Mouse (Mus musculus) heart, embryonic 15.5 days (tissue): ENCODE measurements around the gene Cadm1. TPM values are rescaled to one million over a fixed set of nuclear protein-coding genes. Genes with fewer than 3 reads are reported as not detected.
A peak's percentile ranks its signal among the peaks of the same experiment; 100 is the strongest.

Source experiments
- ATAC-seq: fragments of 200-750 bp; cut with Nextera tagmentation; replicated peaks from 2 replicates; pipeline ENCODE4 v1.8.0; 2017; ENCODE audit warnings: low read depth, moderate TSS enrichment; ENCODE audit not compliant: insufficient number of reproducible peaks, insufficient read depth, low FRiP score
- H3K27ac ChIP-seq: fragments of 300-500 bp; sonication (generic); 2 replicates; pipeline ENCODE4 v1.5.1; 2015; ENCODE audit warnings: mild to moderate bottlenecking, inconsistent platforms
- H3K27me3 ChIP-seq: fragments of 300-500 bp; sonication (generic); 2 replicates; pipeline ENCODE4 v1.6.1; 2015; ENCODE audit warnings: inconsistent platforms
- H3K36me3 ChIP-seq: fragments of 300-500 bp; sonication (generic); 2 replicates; pipeline ENCODE4 v1.6.1; 2015; ENCODE audit warnings: mild to moderate bottlenecking, inconsistent platforms
- H3K4me1 ChIP-seq: fragments of 300-500 bp; sonication (generic); replicated peaks from 2 replicates; pipeline ENCODE4 v1.6.1; 2015; ENCODE audit warnings: inconsistent platforms
- H3K4me2 ChIP-seq: fragments of 300-500 bp; sonication (generic); 2 replicates; pipeline ENCODE4 v1.6.1; 2015; ENCODE audit warnings: inconsistent platforms, mild to moderate bottlenecking, moderate library complexity
- H3K4me3 ChIP-seq: fragments of 300-500 bp; sonication (generic); 2 replicates; pipeline ENCODE4 v1.5.1; 2015; ENCODE audit warnings: mild to moderate bottlenecking, inconsistent platforms
- H3K9ac ChIP-seq: fragments of 300-500 bp; sonication (generic); 2 replicates; pipeline ENCODE4 v1.6.1; 2015; ENCODE audit warnings: mild to moderate bottlenecking, inconsistent platforms
- H3K9me3 ChIP-seq: fragments of 300-500 bp; sonication (generic); replicated peaks from 2 replicates; pipeline ENCODE4 v1.6.1; 2016; ENCODE audit warnings: inconsistent platforms
- WGBS: fragments of 180-500 bp; shearing (Covaris S2); methylation state at CpG from one replicate; pipeline ENCODE4 v1.1.7; 2015; ENCODE audit warnings: mixed read lengths; 5-methylcytosine and 5-hydroxymethylcytosine counted together
- polyA plus RNA-seq: library from polyadenylated mRNA; unstranded; fragments of >200 nt; fragmentation: Nextera tagmentation; extraction: Ambion mirVana; gene quantifications from 2 replicates; pipeline ENCODE4 v1.2.1, GENCODE M21; 2015

Cadm1 gene
- polyA plus RNA-seq, 1 experiment from 2014 or later: 12.6 TPM

DNA sequence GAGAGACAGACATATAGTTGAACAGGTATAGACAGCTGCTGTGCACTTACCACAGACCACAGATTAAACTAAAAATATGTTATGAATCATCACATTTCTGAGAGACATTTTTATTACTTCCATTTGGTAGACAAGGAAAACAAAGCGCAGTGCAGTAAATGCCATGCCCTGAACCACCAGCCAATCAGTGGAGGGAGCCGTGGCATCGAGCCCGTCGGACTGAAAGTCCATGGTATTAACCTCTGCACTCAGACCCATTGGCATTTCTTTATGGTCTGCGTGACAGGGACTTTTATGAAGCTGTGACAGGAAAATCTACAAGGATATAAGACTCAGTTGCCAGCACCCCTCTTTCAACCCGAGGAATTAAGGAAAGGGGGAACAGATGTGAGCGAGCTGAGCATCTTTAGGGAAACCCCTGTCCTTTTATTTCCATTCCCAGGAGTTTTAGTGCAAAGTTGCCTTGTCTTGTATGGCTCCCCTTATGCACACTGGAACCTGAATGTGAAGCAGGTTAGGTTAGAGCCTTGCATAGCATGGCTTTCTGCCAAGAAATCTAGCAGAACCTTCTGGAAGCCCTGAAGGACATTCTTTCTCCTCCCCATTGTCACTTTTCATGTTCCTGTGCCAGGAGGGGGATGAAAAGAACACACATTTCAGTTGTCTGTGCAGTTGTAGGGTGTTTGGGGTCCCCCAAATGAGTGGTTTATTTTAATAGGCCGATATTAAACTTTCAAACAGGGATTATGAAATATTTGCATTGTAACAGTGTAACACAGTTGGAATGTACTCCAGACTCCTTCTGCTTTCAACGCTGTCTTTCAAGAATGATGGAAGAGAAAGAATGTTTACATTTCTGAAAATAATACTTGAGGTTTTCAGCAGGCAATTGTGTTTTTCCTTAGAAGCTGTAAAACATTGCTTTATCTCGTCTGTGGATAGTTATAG, 145.1 kb downstream of the Cadm1 start:
- no peak overlapping the region for H3K27ac ChIP-seq
- no peaks in the 10 kb centered on the region for H3K27me3 ChIP-seq
- no peaks in the 10 kb centered on the region for H3K9me3 ChIP-seq
- 67% methylated on average over 11 of the region's 11 CpGs for WGBS
- H3K4me2 ChIP-seq: no peak overlapping the region
- no peak overlapping the region for H3K4me3 ChIP-seq
- H3K4me1 ChIP-seq: peaks cover 17% of the 10 kb centered on the region
- no peak overlapping the region for H3K9ac ChIP-seq
- no peaks in the 10 kb centered on the region for H3K36me3 ChIP-seq
- ATAC-seq: no peak

DNA sequence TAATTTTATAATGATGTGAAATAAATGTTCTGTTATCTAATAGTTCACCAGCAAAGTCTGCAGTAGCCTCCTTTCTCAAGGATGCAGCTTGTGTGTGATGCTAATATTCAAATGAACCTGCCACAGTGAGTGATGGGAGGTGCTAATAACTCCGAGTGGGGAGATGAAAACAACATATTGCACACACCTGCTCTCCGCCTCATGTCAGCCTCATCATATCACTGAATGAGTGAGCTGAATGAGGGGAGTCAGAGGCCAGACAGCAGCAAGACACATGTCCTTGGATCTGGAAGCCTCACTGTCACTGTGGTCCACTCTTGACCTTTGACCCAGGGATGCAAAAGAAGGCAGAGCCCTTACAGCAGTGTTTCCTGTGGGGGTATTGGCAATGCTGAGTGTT, 156.9 kb downstream of the Cadm1 start:
- Histone ChIP-seq H3K9ac (no peak overlapping the region), H3K4me2 (no peak overlapping the region), H3K27me3 (peaks cover 3% of the 10 kb centered on the region; the same call in 1 of the 2 replicates), H3K4me3 (no peak overlapping the region), H3K9me3 (no peaks in the 10 kb centered on the region), H3K27ac (no peak overlapping the region), H3K36me3 (no peaks in the 10 kb centered on the region), H3K4me1 (peaks cover 16% of the 10 kb centered on the region)
- 80% methylated on average over 2 of the region's 2 CpGs for WGBS
- ATAC-seq: no peak

DNA sequence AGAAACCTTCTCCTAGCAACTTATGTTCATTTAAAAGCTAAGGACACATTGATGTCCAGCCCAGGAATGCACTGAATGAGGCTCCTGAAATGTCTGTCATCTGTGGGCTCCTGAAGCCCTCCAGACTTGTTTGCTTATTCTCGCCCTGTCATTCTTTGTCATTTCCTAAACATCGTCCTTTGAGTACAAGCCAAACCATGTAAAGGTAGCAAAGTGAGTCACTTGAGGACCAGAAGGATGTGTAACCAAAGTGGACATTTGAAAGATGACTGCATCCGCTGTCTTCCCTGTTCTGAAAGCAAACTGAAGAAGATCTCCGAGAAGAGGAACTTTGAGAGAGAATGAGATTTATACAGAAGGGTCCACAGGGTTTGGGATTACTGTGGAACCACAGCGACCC, 157.6 kb downstream of the Cadm1 start:
- no peak for ATAC-seq
- H3K4me3 ChIP-seq: no peak overlapping the region
- peaks cover 3% of the 10 kb centered on the region; the same call in 1 of the 2 replicates for H3K27me3 ChIP-seq
- H3K9ac ChIP-seq: no peak overlapping the region
- H3K27ac ChIP-seq: no peak overlapping the region
- H3K36me3 ChIP-seq: no peaks in the 10 kb centered on the region
- H3K4me2 ChIP-seq: 0 out of 2 replicates have a peak overlapping the region, but pooled peaks have one; percentile 46
- peaks cover 16% of the 10 kb centered on the region for H3K4me1 ChIP-seq
- WGBS: 79% methylated on average over 5 of the region's 5 CpGs
- no peaks in the 10 kb centered on the region for H3K9me3 ChIP-seq

DNA sequence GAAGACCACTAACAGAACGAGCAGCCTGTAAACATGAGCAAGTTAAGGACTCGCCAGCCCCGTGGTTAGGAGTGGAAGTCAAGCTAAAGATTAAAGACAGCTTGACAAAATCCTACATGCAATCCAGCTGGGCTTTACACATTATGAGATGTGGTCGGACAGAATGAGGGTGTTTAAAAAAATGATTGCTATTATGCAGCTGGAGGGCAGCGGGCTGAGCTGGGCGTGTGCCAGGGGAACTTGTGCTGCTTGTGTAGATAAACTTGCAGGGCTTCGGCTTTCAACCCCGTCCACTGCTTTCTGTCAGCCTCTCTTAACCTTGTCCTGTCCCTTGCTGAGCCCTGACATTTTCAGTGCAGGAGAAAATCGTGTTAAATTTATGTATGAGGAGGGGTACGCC, 158.3 kb downstream of the Cadm1 start:
- ATAC-seq: no peak; the same call in 1 of the 2 replicates
- H3K27me3 ChIP-seq: peaks cover 3% of the 10 kb centered on the region; the same call in 1 of the 2 replicates
- H3K36me3 ChIP-seq: no peaks in the 10 kb centered on the region
- H3K9ac ChIP-seq: no peak overlapping the region
- peaks cover 14% of the 10 kb centered on the region for H3K4me1 ChIP-seq
- H3K9me3 ChIP-seq: no peaks in the 10 kb centered on the region
- H3K4me2 ChIP-seq: peak overlapping the region; percentile 46
- 0 out of 2 replicates have a peak overlapping the region, but pooled peaks have one; percentile 10 for H3K4me3 ChIP-seq
- WGBS: 12% methylated on average over 10 of the region's 10 CpGs
- H3K27ac ChIP-seq: peak overlapping the region; percentile 65

DNA sequence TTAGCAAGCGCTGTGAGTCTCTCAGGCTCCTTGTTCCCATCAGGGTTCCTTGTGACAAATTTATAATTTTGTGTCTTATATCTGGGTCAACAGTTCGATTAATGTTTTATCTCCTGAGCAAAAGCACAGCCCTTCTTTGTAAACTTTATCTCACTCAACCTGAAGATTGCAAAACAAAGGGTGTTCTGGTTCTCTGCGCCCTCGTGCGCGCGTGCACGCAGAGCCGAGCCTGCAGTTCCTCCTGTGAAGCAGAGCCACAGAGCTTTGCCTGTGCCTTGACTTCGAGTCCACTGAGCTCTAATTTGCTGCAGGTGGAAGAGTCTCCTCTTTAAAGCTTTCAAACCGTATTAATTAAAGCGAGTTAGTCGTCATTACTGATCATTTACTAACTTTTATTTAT, 162.9 kb downstream of the Cadm1 start:
- Histone ChIP-seq H3K9me3 (no peaks in the 10 kb centered on the region), H3K9ac (no peak overlapping the region), H3K4me2 (no peak overlapping the region), H3K27me3 (peaks cover 11% of the 10 kb centered on the region), H3K4me1 (peaks cover 8% of the 10 kb centered on the region), H3K27ac (no peak overlapping the region), H3K4me3 (no peak overlapping the region), H3K36me3 (no peaks in the 10 kb centered on the region)
- ATAC-seq: no peak
- WGBS: 64% methylated on average over 13 of the region's 13 CpGs

DNA sequence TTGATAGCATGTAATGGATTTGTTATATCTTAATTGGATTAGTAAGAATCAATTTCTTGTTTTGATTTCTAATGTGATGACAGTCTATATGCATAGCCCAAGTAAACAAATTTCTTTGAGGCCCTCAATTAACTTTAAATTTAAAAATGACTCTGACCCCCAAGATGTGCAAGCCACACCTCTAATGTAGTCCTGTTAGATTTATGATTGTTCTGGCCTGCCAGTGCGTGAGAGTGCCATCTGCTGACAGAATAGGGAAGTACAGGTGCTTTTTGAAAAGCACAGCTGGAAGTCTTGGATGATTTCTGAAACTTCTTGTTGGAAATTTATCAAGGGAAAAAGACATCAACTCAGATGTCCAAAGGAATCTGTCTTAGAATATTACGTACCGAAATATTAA, 169.1 kb downstream of the Cadm1 start:
- H3K9ac ChIP-seq: no peak overlapping the region
- no peak overlapping the region for H3K4me3 ChIP-seq
- peaks cover 14% of the 10 kb centered on the region for H3K27me3 ChIP-seq
- ATAC-seq: no peak
- no peak overlapping the region for H3K27ac ChIP-seq
- no peaks in the 10 kb centered on the region for H3K9me3 ChIP-seq
- peaks cover 9% of the 10 kb centered on the region for H3K4me1 ChIP-seq
- WGBS: 40% methylated on average over 3 of the region's 3 CpGs
- H3K4me2 ChIP-seq: no peak overlapping the region
- H3K36me3 ChIP-seq: no peaks in the 10 kb centered on the region

DNA sequence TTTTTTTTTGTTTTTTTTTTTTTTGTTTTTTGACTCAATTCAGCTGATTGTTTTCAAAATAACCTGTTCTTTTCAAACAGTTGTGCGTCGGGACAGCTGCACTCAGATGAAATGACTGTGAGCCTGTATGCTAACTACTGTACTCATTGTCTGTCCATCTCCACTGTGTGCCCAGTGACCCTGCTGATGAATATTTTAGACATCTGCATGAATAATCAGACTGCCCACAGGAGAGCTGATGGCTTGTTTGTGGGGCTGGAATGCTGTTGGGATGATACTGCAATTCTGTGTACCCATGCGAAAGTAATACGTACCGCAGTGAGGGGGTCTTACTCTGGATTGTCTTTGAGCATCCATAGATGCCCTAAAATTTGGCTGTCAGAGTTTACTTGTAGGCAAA, 170.0 kb downstream of the Cadm1 start:
- no peaks in the 10 kb centered on the region for H3K36me3 ChIP-seq
- H3K4me3 ChIP-seq: no peak overlapping the region
- WGBS: 88% methylated on average over 5 of the region's 5 CpGs
- no peak for ATAC-seq
- H3K27ac ChIP-seq: no peak overlapping the region
- no peak overlapping the region for H3K9ac ChIP-seq
- H3K9me3 ChIP-seq: no peaks in the 10 kb centered on the region
- H3K4me1 ChIP-seq: peaks cover 9% of the 10 kb centered on the region
- peaks cover 14% of the 10 kb centered on the region for H3K27me3 ChIP-seq
- H3K4me2 ChIP-seq: no peak overlapping the region

DNA sequence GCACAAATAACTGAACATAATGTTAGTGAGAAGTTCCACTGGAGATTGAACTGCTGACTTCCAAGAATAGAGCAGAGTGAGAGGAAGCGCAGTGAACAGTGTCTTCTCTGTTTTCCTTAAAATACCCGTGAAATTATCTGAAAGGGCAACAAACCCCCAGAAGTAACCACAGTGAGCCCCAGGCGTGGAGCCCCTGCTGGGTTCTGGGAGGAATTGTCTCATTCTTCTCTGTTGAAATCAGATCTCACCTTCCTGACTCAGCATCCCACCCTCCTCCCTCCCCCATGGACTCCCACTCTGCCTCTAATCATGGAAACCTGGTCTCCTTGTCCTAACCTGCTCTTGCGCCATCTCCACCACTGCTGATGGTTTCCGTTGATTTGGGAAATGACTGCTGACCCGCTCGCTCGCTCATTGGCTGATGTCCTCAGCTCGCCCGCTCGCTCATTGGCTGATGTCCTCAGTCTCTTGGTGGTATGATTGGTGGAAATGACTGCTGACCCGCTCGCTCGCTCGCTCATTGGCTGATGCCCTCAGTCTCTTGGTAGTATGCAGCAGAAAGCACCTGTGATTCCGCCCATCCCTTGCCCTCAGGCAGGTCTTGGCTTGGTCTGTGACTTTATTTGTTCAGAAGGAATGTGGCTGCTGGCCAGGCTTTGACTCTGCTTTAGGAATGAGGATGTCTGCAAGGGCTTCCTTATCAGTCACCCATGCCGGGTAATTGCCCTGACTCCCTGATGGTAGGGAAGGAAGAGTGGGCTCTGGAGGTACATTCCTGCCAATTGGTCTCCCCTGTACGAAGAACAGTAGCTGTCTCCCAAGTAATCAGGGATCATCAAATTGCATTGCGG, 173.3 kb downstream of the Cadm1 start:
- Histone ChIP-seq H3K4me2 (no peak overlapping the region), H3K36me3 (no peaks in the 10 kb centered on the region), H3K4me3 (no peak overlapping the region), H3K9ac (no peak overlapping the region), H3K9me3 (no peaks in the 10 kb centered on the region), H3K27ac (no peak overlapping the region), H3K4me1 (peaks cover 9% of the 10 kb centered on the region), H3K27me3 (peaks cover 12% of the 10 kb centered on the region; the same call in 1 of the 2 replicates)
- 74% methylated on average over 19 of the region's 19 CpGs for WGBS
- ATAC-seq: no peak

DNA sequence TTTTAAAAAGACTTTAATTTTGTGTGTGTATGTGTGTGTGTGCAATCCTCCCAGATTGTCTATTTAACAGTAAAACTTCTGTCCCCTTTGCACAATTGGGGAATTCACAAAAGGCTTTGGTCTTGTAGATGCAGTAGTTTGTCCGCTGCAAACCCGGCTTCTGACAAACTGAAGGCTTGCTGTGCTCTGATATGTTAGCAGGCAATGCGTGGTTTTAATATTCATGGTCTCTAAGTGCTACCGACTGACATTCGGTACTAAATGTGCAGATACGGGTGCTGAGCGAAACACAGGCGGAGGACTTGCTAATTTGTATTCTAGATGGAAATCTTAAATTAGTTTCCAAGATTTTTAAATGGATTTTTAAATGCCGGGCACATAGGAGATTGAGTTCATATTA, 176.4 kb downstream of the Cadm1 start:
- Histone ChIP-seq H3K4me1 (peaks cover 9% of the 10 kb centered on the region), H3K36me3 (no peaks in the 10 kb centered on the region), H3K4me2 (no peak overlapping the region), H3K27me3 (peaks cover 12% of the 10 kb centered on the region; the same call in 1 of the 2 replicates), H3K9me3 (no peaks in the 10 kb centered on the region), H3K27ac (no peak overlapping the region), H3K9ac (no peak overlapping the region), H3K4me3 (no peak overlapping the region)
- 92% methylated on average over 9 of the region's 9 CpGs for WGBS
- ATAC-seq: no peak

DNA sequence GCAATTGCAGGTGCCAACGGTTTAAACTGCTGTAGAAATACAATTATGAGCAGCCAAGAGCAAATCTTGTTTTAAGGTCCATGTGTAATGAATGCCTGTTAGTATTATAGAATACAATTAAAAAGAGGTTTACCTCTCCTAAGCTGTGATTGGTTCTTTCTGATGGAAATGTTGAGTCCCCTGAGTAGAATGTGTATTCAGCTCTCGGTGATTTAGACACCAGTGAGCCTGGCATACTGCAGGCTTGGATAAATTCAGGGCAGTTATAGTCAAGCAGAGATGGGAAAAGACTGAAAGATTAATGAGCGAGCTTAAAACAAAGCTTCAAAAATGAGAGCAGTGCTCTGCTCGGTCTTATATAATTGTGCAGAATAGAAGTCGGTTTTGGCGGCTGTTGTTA, 177.4 kb downstream of the Cadm1 start:
- 0 out of 2 replicates have a peak, but pooled peaks cover 6% of the 10 kb centered on the region for H3K27me3 ChIP-seq
- H3K4me2 ChIP-seq: no peak overlapping the region
- WGBS: 88% methylated on average over 6 of the region's 6 CpGs
- H3K36me3 ChIP-seq: no peaks in the 10 kb centered on the region
- ATAC-seq: no peak
- H3K9ac ChIP-seq: no peak overlapping the region
- H3K4me3 ChIP-seq: no peak overlapping the region
- peaks cover 9% of the 10 kb centered on the region for H3K4me1 ChIP-seq
- no peaks in the 10 kb centered on the region for H3K9me3 ChIP-seq
- no peak overlapping the region for H3K27ac ChIP-seq

DNA sequence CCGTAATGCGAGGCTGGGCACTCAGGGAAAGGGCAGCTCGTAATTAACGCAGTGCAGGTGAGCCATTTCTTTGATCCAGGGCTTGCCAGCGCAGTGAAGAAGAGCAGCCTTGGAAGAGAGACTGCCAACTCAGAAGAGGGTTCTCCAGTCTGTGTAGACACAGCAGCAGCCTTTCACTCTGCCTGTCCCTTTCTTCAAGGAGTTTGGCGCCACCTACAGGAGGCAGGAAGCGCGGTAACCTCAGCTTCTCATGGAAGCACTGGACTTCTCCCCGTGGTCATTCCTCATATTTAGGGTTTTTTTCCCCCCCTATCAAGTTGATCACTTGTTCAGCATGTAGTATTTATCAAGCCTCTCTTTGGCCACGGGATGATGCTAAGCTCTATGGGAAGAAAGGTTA, 178.3 kb downstream of the Cadm1 start:
- Histone ChIP-seq H3K9me3 (no peaks in the 10 kb centered on the region), H3K36me3 (no peaks in the 10 kb centered on the region), H3K4me2 (no peak overlapping the region), H3K4me1 (peaks cover 6% of the 10 kb centered on the region), H3K27me3 (0 out of 2 replicates have a peak, but pooled peaks cover 6% of the 10 kb centered on the region), H3K9ac (no peak overlapping the region), H3K27ac (no peak overlapping the region), H3K4me3 (no peak overlapping the region)
- 0 out of 2 replicates have a peak, but pooled peaks have one; percentile 27 for ATAC-seq
- 18% methylated on average over 10 of the region's 10 CpGs for WGBS
